Mouse (Mus musculus): ENCODE data around the gene Pde9a. TPM values are rescaled to one million over a fixed set of nuclear protein-coding genes. Genes with fewer than 3 reads are reported as not detected.
A peak's percentile ranks its signal among the peaks of the same experiment; 100 is the strongest.

The Pde9a gene
- polyA plus RNA-seq, 1 experiment from 2014 or later, result 52.3 TPM

- ATAC-seq, result no peak
- H3K9ac ChIP-seq, result 0 out of 2 replicates have a peak overlapping the region, but pooled peaks have one; percentile 4
- H3K4me3 ChIP-seq, result no peak overlapping the region
- no peaks in the 10 kb centered on the region for H3K36me3 ChIP-seq (ENCODE audit: poor library complexity, severe bottlenecking)
- H3K27ac ChIP-seq, result no peak overlapping the region
- no peaks in the 10 kb centered on the region for H3K9me3 ChIP-seq (replicated peaks)
- no peaks in the 10 kb centered on the region for H3K4me1 ChIP-seq
- 21% methylated on average over 6 of the region's 6 CpGs for WGBS
- H3K4me2 ChIP-seq, result no peak overlapping the region
- no peaks in the 10 kb centered on the region for H3K27me3 ChIP-seq
These were observed 101.5 kb downstream of the Pde9a start for GRCm38 (mm10) chr17:31487433-31488060.

GRCm38 (mm10) chr17:31491355-31491754, 105.3 kb downstream of the Pde9a start:
- no peak for ATAC-seq
- Histone ChIP-seq H3K9ac (no peak overlapping the region), H3K36me3 (ENCODE audit: poor library complexity, severe bottlenecking) (peaks cover 15% of the 10 kb centered on the region), H3K4me1 (no peaks in the 10 kb centered on the region), H3K4me2 (no peak overlapping the region), H3K9me3 (replicated peaks) (no peaks in the 10 kb centered on the region), H3K27ac (no peak overlapping the region), H3K27me3 (no peaks in the 10 kb centered on the region), H3K4me3 (no peak overlapping the region)

- Histone ChIP-seq H3K4me2 (no peak overlapping the region), H3K27me3 (no peaks in the 10 kb centered on the region), H3K4me3 (no peak overlapping the region), H3K9ac (no peak overlapping the region), H3K9me3 (replicated peaks) (no peaks in the 10 kb centered on the region), H3K27ac (no peak overlapping the region), H3K4me1 (no peaks in the 10 kb centered on the region), H3K36me3 (ENCODE audit: poor library complexity, severe bottlenecking) (peaks cover 26% of the 10 kb centered on the region)
- 2% methylated on average over 2 of the region's 2 CpGs for WGBS
- ATAC-seq, result peak; percentile 82
These were observed 106.4 kb downstream of the Pde9a start for GRCm38 (mm10) chr17:31492416-31492815.

- H3K9ac ChIP-seq, result no peak overlapping the region
- no peaks in the 10 kb centered on the region for H3K27me3 ChIP-seq
- no peak overlapping the region for H3K4me3 ChIP-seq
- H3K36me3 ChIP-seq (ENCODE audit: poor library complexity, severe bottlenecking), result peaks cover 52% of the 10 kb centered on the region
- no peak overlapping the region for H3K4me2 ChIP-seq
- WGBS, result 95% methylated on average over 1 of the region's 1 CpGs
- no peaks in the 10 kb centered on the region for H3K9me3 ChIP-seq (replicated peaks)
- no peak overlapping the region for H3K27ac ChIP-seq
- no peak for ATAC-seq
- no peaks in the 10 kb centered on the region for H3K4me1 ChIP-seq
These were observed 109.0 kb downstream of the Pde9a start for GRCm38 (mm10) chr17:31494989-31495388.

GRCm38 (mm10) chr17:31497726-31498125, 111.7 kb downstream of the Pde9a start:
- no peaks in the 10 kb centered on the region for H3K4me1 ChIP-seq
- no peak overlapping the region for H3K4me2 ChIP-seq
- H3K4me3 ChIP-seq, result no peak overlapping the region
- H3K9ac ChIP-seq, result no peak overlapping the region
- H3K9me3 ChIP-seq (replicated peaks), result no peaks in the 10 kb centered on the region
- no peaks in the 10 kb centered on the region for H3K27me3 ChIP-seq
- no peak for ATAC-seq
- no peak overlapping the region for H3K27ac ChIP-seq
- 90% methylated on average over 6 of the region's 6 CpGs for WGBS
- H3K36me3 ChIP-seq (ENCODE audit: poor library complexity, severe bottlenecking), result peaks cover 79% of the 10 kb centered on the region

GRCm38 (mm10) chr17:31499725-31500124, 113.7 kb downstream of the Pde9a start:
- H3K36me3 ChIP-seq (ENCODE audit: poor library complexity, severe bottlenecking), result peaks cover 96% of the 10 kb centered on the region

GRCm38 (mm10) chr17:31500416-31500815, 114.4 kb downstream of the Pde9a start:
- H3K27me3 ChIP-seq, result no peaks in the 10 kb centered on the region
- peaks cover 97% of the 10 kb centered on the region for H3K36me3 ChIP-seq (ENCODE audit: poor library complexity, severe bottlenecking)
- no peak overlapping the region for H3K4me2 ChIP-seq
- peaks cover 10% of the 10 kb centered on the region for H3K4me1 ChIP-seq
- no peak overlapping the region for H3K9ac ChIP-seq
- no peak overlapping the region for H3K4me3 ChIP-seq
- no peaks in the 10 kb centered on the region for H3K9me3 ChIP-seq (replicated peaks)
- no peak for ATAC-seq
- no peak overlapping the region for H3K27ac ChIP-seq
- WGBS, result 92% methylated on average over 8 of the region's 8 CpGs

More at GRCm38 (mm10) chr17:31499725-31500124, 113.7 kb downstream of the Pde9a start:
- no peak overlapping the region for H3K4me2 ChIP-seq
- no peak overlapping the region for H3K4me3 ChIP-seq
- no peak overlapping the region for H3K9ac ChIP-seq
- no peaks in the 10 kb centered on the region for H3K27me3 ChIP-seq
- ATAC-seq, result no peak
- 94% methylated on average over 12 of the region's 12 CpGs for WGBS
- no peak overlapping the region for H3K27ac ChIP-seq
- no peaks in the 10 kb centered on the region for H3K9me3 ChIP-seq (replicated peaks)
- peaks cover 3% of the 10 kb centered on the region for H3K4me1 ChIP-seq

- no peak overlapping the region for H3K27ac ChIP-seq
- 80% methylated on average over 3 of the region's 3 CpGs for WGBS
- H3K4me1 ChIP-seq, result peaks cover 10% of the 10 kb centered on the region
- no peak overlapping the region for H3K9ac ChIP-seq
- no peak for ATAC-seq
- H3K36me3 ChIP-seq (ENCODE audit: poor library complexity, severe bottlenecking), result peaks cover 97% of the 10 kb centered on the region
- no peaks in the 10 kb centered on the region for H3K9me3 ChIP-seq (replicated peaks)
- H3K4me2 ChIP-seq, result no peak overlapping the region
- H3K27me3 ChIP-seq, result no peaks in the 10 kb centered on the region
- H3K4me3 ChIP-seq, result no peak overlapping the region
These were observed 114.9 kb downstream of the Pde9a start for GRCm38 (mm10) chr17:31500908-31501307.

GRCm38 (mm10) chr17:31502261-31502927, 116.4 kb downstream of the Pde9a start:
- 92% methylated on average over 12 of the region's 12 CpGs for WGBS
- Histone ChIP-seq H3K4me3 (no peak overlapping the region), H3K9me3 (replicated peaks) (no peaks in the 10 kb centered on the region), H3K36me3 (ENCODE audit: poor library complexity, severe bottlenecking) (peaks cover 95% of the 10 kb centered on the region), H3K27me3 (no peaks in the 10 kb centered on the region), H3K4me2 (no peak overlapping the region), H3K27ac (no peak overlapping the region), H3K9ac (no peak overlapping the region), H3K4me1 (peaks cover 10% of the 10 kb centered on the region)
- no peak for ATAC-seq

- Histone ChIP-seq H3K4me3 (no peak overlapping the region), H3K4me1 (peaks cover 10% of the 10 kb centered on the region), H3K9ac (no peak overlapping the region), H3K27ac (no peak overlapping the region), H3K27me3 (no peaks in the 10 kb centered on the region), H3K9me3 (replicated peaks) (no peaks in the 10 kb centered on the region), H3K4me2 (no peak overlapping the region), H3K36me3 (ENCODE audit: poor library complexity, severe bottlenecking) (peaks cover 95% of the 10 kb centered on the region)
- 93% methylated on average over 12 of the region's 12 CpGs for WGBS
- ATAC-seq, result no peak
These were observed 117.3 kb downstream of the Pde9a start for GRCm38 (mm10) chr17:31503337-31503736.

GRCm38 (mm10) chr17:31503936-31504335, 117.9 kb downstream of the Pde9a start:
- no peak for ATAC-seq
- H3K27me3 ChIP-seq, result no peaks in the 10 kb centered on the region
- H3K4me2 ChIP-seq, result no peak overlapping the region
- no peaks in the 10 kb centered on the region for H3K9me3 ChIP-seq (replicated peaks)
- H3K4me3 ChIP-seq, result no peak overlapping the region
- H3K36me3 ChIP-seq (ENCODE audit: poor library complexity, severe bottlenecking), result peaks cover 95% of the 10 kb centered on the region
- H3K4me1 ChIP-seq, result peaks cover 10% of the 10 kb centered on the region
- no peak overlapping the region for H3K9ac ChIP-seq
- WGBS, result 65% methylated on average over 2 of the region's 2 CpGs
- H3K27ac ChIP-seq, result no peak overlapping the region

- no peak overlapping the region for H3K9ac ChIP-seq
These were observed 119.0 kb downstream of the Pde9a start for GRCm38 (mm10) chr17:31505013-31505412.

More at GRCm38 (mm10) chr17:31505013-31505412, 119.0 kb downstream of the Pde9a start:
- ATAC-seq, result no peak
- Histone ChIP-seq H3K9me3 (replicated peaks) (no peaks in the 10 kb centered on the region), H3K4me1 (peaks cover 10% of the 10 kb centered on the region), H3K27me3 (no peaks in the 10 kb centered on the region), H3K27ac (no peak overlapping the region), H3K36me3 (ENCODE audit: poor library complexity, severe bottlenecking) (peaks cover 94% of the 10 kb centered on the region), H3K4me3 (no peak overlapping the region), H3K4me2 (no peak overlapping the region)
- 29% methylated on average over 5 of the region's 5 CpGs for WGBS
